Mouse (Mus musculus): ENCODE results near the gene Epha4. TPM values are rescaled to one million over a fixed set of nuclear protein-coding genes. Genes with fewer than 3 reads are reported as not detected.

Gene Epha4
- polyA plus RNA-seq, 1 experiment, result not detected

DNA sequence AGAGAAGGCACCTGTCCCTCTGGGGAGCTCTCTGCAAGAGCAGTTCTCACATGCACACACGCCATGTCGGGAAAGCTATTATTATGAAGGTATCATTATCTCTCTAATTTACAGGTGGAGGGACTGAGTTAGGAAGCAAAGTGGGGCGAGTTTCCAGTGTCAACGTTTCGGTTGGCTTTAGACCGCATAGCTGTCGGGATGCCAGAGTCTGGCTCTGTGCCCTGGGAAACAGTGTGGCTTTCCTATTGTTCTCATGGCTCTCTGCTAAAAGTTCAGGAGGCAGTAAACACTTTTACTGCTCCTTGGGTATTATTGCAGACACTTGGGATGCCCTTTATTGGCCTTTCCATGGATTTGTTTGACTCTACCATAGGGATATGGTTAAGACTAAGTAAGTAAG is 144.0 kb downstream of the Epha4 start:
- H3K4me1 ChIP-seq (ENCODE audit: control insufficient read depth, insufficient read depth, low read length), result no peaks in the 10 kb centered on the region
- H3K4me3 ChIP-seq (ENCODE audit: insufficient read depth, low read depth, low read length), result no peak overlapping the region
- no peak overlapping the region for H3K27ac ChIP-seq (ENCODE audit: insufficient read depth, low read depth, low read length)
- 48% methylated on average over 7 of the region's 7 CpGs for WGBS
- TF ChIP-seq POLR2A (IDR thresholded peaks at IDR 0.05; ENCODE audit: insufficient read depth, low read depth, low read length) (no peak), CTCF (IDR thresholded peaks at IDR 0.05; ENCODE audit: insufficient read depth, low read depth, low read length) (no peak)

DNA sequence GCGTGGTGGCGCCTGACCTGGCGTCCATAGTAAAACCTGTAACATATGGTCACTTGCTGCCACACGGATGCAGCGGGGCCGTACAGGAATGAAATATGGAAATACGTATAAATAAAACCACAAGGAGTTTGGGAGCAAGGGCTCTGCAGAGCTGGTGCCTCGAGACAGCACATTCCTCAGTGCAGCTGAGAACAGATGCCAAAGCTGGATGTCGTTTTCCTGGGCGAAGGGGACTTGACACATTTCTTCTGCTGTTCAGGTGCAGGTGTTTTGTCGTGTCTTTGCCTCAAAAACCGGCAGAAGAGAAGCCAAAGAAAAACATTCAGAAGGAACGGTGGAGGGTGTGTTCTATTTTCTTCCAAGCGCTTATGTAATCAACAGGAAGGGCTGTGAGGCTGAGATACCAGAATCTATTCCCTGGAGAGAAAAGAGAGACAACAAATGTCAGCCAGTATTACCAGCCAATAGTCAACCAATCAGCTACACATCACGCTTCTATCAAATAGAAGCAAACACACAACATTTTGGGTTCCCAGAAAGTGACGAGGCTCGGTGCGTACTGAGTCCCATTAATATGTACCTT is 145.5 kb downstream of the Epha4 start:
- no peak for TF ChIP-seq POLR2A (IDR thresholded peaks at IDR 0.05; ENCODE audit: insufficient read depth, low read depth, low read length)
- TF ChIP-seq CTCF (IDR thresholded peaks at IDR 0.05; ENCODE audit: insufficient read depth, low read depth, low read length), result no peak
- H3K4me3 ChIP-seq (ENCODE audit: insufficient read depth, low read depth, low read length), result no peak overlapping the region
- H3K27ac ChIP-seq (ENCODE audit: insufficient read depth, low read depth, low read length), result no peak overlapping the region
- 78% methylated on average over 18 of the region's 18 CpGs for WGBS
- H3K4me1 ChIP-seq (ENCODE audit: control insufficient read depth, insufficient read depth, low read length), result no peaks in the 10 kb centered on the region

DNA sequence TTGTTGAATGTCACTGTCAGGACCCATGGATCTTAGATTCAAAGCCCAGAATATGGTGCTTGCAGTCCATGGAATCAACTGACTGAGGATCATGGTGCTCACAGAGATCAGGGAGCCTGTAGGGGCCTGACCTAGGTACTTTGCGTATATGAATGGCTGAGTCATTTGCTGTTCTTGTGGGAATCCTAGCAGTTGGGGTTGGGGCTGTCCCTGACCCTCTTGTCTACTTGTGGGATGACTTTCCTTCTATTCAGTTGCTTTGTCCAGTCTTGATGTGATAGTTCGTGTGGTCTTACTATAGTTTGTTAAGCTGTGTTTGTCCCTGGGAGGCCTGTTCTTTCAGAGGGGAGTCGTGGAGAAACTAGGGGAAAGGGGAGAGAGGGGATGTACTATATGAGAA is 149.0 kb downstream of the Epha4 start:
- Histone ChIP-seq H3K4me3 (ENCODE audit: insufficient read depth, low read depth, low read length) (no peak overlapping the region), H3K4me1 (ENCODE audit: control insufficient read depth, insufficient read depth, low read length) (no peaks in the 10 kb centered on the region), H3K27ac (ENCODE audit: insufficient read depth, low read depth, low read length) (no peak overlapping the region)
- WGBS, result 90% methylated on average over 3 of the region's 3 CpGs
- TF ChIP-seq POLR2A (IDR thresholded peaks at IDR 0.05; ENCODE audit: insufficient read depth, low read depth, low read length), result no peak
- TF ChIP-seq CTCF (IDR thresholded peaks at IDR 0.05; ENCODE audit: insufficient read depth, low read depth, low read length), result no peak

DNA sequence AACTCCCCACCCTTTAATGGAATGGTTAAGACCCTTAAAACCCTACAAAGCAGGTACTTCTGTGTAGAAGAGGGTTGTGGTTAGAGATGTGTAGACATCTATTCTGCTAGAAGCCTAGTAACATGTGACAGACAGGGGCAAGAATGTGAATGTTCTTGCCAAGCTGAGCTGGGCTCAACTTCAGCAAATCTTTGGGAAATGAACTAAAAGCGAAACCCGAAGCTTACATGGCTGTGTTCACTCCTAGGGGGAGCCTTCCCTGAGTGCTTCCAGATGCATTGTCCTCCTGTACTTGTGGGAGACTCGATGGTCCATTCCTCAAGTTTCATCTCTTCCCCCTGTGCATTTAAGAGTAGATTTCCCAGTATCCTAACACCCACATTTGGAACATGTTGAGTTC is 150.3 kb downstream of the Epha4 start:
- TF ChIP-seq CTCF (IDR thresholded peaks at IDR 0.05; ENCODE audit: insufficient read depth, low read depth, low read length) (no peak), POLR2A (IDR thresholded peaks at IDR 0.05; ENCODE audit: insufficient read depth, low read depth, low read length) (no peak)
- Histone ChIP-seq H3K27ac (ENCODE audit: insufficient read depth, low read depth, low read length) (no peak overlapping the region), H3K4me1 (ENCODE audit: control insufficient read depth, insufficient read depth, low read length) (no peaks in the 10 kb centered on the region), H3K4me3 (ENCODE audit: insufficient read depth, low read depth, low read length) (no peak overlapping the region)
- WGBS, result 79% methylated on average over 3 of the region's 3 CpGs

DNA sequence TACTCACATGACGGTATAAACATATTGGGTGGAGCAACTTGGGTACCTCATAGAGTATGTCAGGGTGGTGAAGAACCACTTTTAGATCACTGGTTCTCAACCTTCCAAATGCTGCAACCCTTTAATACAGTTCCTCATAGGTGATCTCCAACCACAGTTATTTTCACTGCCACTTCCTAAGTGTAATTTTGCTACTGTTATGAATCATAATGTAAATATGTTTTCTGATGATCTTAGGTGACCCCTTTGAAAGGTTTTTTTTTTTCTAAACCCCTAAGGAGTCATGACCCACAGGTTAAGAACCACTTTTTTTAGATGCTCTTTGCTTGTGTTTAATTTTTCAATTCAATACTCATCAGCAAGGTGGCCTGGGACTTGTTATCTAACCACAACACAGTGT is 151.0 kb downstream of the Epha4 start:
- no peaks in the 10 kb centered on the region for H3K4me1 ChIP-seq (ENCODE audit: control insufficient read depth, insufficient read depth, low read length)
- no peak overlapping the region for H3K4me3 ChIP-seq (ENCODE audit: insufficient read depth, low read depth, low read length)
- TF ChIP-seq CTCF (IDR thresholded peaks at IDR 0.05; ENCODE audit: insufficient read depth, low read depth, low read length), result no peak
- TF ChIP-seq POLR2A (IDR thresholded peaks at IDR 0.05; ENCODE audit: insufficient read depth, low read depth, low read length), result no peak
- no peak overlapping the region for H3K27ac ChIP-seq (ENCODE audit: insufficient read depth, low read depth, low read length)
- WGBS, result 94% methylated on average over 1 of the region's 1 CpGs

DNA sequence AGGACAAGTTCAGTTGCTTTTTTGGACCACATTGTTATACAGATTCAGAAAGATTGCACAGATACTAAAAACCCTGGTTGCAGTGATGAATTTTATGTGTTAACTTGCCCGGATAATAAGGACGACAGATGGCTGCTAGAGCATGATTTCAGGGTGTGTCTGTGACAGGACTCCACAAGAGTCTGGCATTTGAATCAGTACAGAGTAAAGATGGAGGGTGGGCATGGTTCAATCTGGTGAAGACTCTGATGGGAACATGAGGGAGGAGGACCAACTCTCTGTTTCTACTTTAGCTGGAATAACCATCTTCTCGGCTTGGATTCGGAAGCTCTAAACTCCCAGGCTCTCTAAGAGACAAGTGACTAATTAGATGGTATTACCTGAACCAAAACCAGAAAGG is 168.4 kb downstream of the Epha4 start:
- H3K4me1 ChIP-seq (ENCODE audit: control insufficient read depth, insufficient read depth, low read length), result no peaks in the 10 kb centered on the region
- H3K27ac ChIP-seq (ENCODE audit: insufficient read depth, low read depth, low read length), result no peak overlapping the region
- no peak for TF ChIP-seq CTCF (IDR thresholded peaks at IDR 0.05; ENCODE audit: insufficient read depth, low read depth, low read length)
- WGBS, result 94% methylated on average over 4 of the region's 4 CpGs
- H3K4me3 ChIP-seq (ENCODE audit: insufficient read depth, low read depth, low read length), result no peak overlapping the region

DNA sequence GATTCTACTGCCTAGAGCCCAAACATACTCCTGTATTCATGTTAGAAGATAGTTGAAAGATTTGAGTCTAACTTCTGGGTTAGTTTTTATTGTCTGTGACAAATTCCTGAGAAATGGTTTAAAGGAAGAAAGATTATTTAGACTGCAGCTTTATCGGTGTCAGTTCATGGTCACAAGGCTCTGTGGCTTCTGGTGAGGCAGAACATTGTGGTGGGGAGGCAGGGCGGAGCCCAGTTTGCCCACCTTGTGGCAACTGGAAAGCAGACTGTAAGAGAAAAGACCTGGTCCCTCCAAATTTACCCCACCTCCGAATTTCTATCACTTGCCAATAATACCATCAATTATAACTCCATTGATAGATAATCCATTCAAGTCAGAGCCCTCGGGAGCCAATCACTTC is 171.1 kb downstream of the Epha4 start:
- Histone ChIP-seq H3K4me3 (ENCODE audit: insufficient read depth, low read depth, low read length) (no peak overlapping the region), H3K4me1 (ENCODE audit: control insufficient read depth, insufficient read depth, low read length) (no peaks in the 10 kb centered on the region), H3K27ac (ENCODE audit: insufficient read depth, low read depth, low read length) (no peak overlapping the region)
- 92% methylated on average over 4 of the region's 4 CpGs for WGBS
- no peak for TF ChIP-seq POLR2A (IDR thresholded peaks at IDR 0.05; ENCODE audit: insufficient read depth, low read depth, low read length)
- TF ChIP-seq CTCF (IDR thresholded peaks at IDR 0.05; ENCODE audit: insufficient read depth, low read depth, low read length), result no peak

DNA sequence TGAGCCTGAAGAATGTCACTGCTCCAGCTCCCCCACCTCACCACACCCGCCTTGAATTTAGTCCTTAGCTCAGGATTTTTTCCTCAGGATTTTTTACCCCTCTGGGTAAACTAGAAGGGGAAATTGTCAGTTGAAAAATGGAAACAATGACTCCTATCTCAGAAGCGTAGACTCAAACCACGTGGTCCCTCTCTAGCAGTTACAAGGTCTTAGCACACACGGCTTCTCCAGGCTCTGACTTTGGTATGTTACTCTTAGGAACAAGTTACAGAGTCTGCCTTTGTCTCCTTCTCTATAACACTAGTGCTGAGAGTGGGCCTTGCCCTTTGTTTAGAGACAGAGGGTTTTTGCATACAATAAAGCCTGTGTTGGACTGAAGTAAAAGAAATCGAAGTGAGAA is 175.2 kb downstream of the Epha4 start:
- H3K27ac ChIP-seq (ENCODE audit: insufficient read depth, low read depth, low read length), result no peak overlapping the region
- no peak overlapping the region for H3K4me3 ChIP-seq (ENCODE audit: insufficient read depth, low read depth, low read length)
- 92% methylated on average over 5 of the region's 5 CpGs for WGBS
- H3K4me1 ChIP-seq (ENCODE audit: control insufficient read depth, insufficient read depth, low read length), result no peaks in the 10 kb centered on the region
- TF ChIP-seq CTCF (IDR thresholded peaks at IDR 0.05; ENCODE audit: insufficient read depth, low read depth, low read length), result no peak
- TF ChIP-seq POLR2A (IDR thresholded peaks at IDR 0.05; ENCODE audit: insufficient read depth, low read depth, low read length), result no peak

DNA sequence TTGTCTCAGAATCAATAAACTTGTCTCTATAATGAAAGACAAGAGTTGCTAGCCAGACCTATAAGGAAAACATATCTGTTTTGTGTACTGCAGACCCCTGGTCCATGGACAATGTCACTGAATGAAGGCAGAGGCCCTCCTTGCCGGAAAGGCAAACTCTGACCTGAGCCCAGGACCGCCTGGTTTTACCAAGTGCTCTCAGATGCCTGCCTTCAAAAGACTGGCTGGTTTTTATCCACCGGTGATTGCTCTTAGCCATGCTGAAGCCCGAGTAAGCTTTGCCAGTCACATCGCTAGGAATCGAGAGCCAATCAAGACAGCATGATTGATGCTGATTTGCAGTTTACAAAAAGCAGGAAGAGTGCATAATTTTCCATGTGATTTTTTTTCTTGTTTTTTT is 176.5 kb downstream of the Epha4 start:
- WGBS, result 72% methylated on average over 6 of the region's 6 CpGs
- TF ChIP-seq POLR2A (IDR thresholded peaks at IDR 0.05; ENCODE audit: insufficient read depth, low read depth, low read length), result no peak
- no peak for TF ChIP-seq CTCF (IDR thresholded peaks at IDR 0.05; ENCODE audit: insufficient read depth, low read depth, low read length)
- H3K4me3 ChIP-seq (ENCODE audit: insufficient read depth, low read depth, low read length), result no peak overlapping the region
- no peak overlapping the region for H3K27ac ChIP-seq (ENCODE audit: insufficient read depth, low read depth, low read length)
- no peaks in the 10 kb centered on the region for H3K4me1 ChIP-seq (ENCODE audit: control insufficient read depth, insufficient read depth, low read length)

DNA sequence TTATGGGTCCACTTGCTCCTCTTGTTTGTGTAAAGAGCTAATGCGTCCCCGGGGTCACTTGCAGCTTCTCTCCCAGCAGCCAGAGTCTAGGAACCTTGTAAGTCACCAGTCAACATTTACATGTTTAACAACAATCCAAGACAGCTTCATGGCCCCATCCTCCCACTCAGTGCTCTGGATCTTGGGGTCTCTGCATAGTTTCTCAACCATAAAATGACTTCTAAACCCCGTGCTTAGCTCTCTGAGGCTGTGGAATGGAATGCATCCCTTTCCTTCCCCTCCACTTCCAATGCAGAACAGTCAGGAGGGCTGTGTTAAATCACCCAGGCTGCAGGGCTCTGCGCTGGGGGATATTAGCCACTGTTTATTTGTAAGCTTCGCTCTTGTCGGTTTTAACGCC is 178.0 kb downstream of the Epha4 start:
- H3K27ac ChIP-seq (ENCODE audit: insufficient read depth, low read depth, low read length), result no peak overlapping the region
- WGBS, result 96% methylated on average over 7 of the region's 7 CpGs

More for the DNA sequence above, 178.0 kb downstream of the Epha4 start:
- Histone ChIP-seq H3K4me1 (ENCODE audit: control insufficient read depth, insufficient read depth, low read length) (no peaks in the 10 kb centered on the region), H3K4me3 (ENCODE audit: insufficient read depth, low read depth, low read length) (no peak overlapping the region)
- TF ChIP-seq POLR2A (IDR thresholded peaks at IDR 0.05; ENCODE audit: insufficient read depth, low read depth, low read length) (no peak), CTCF (IDR thresholded peaks at IDR 0.05; ENCODE audit: insufficient read depth, low read depth, low read length) (no peak)
